Mouse (Mus musculus) embryonic fibroblast, embryonic 13.5 days (primary cell): Measurements from ENCODE around the gene Orm1. TPM values are rescaled to one million over a fixed set of nuclear protein-coding genes. Genes with fewer than 3 reads are reported as not detected.
"Not testable (repeated sequence)": the region's sequence is repeated elsewhere in the genome, so short reads cannot be mapped to it uniquely, and the experiment has no call there.

Experiments used
- H3K27ac ChIP-seq: 2 replicates; pipeline ENCODE4 v1.5.1; 2012; ENCODE audit warnings: low read length, control low read depth, inconsistent platforms; ENCODE audit not compliant: insufficient read depth
- H3K4me1 ChIP-seq: 2 replicates; pipeline ENCODE4 v1.6.1; 2011; ENCODE audit warnings: low read length; ENCODE audit not compliant: control insufficient read depth, insufficient read depth
- H3K4me3 ChIP-seq: 2 replicates; pipeline ENCODE4 v1.5.1; 2011; ENCODE audit warnings: mild to moderate bottlenecking, control low read depth, low read length; ENCODE audit not compliant: insufficient read depth
- CTCF ChIP-seq: IDR thresholded peaks from 2 replicates; pipeline ENCODE4 v1.5.1; 2011; ENCODE audit warnings: mild to moderate bottlenecking, control low read depth, low read length, moderate library complexity, borderline replicate concordance; ENCODE audit not compliant: insufficient read depth
- POLR2A ChIP-seq: IDR thresholded peaks from 2 replicates; pipeline ENCODE4 v1.6.1; 2011; ENCODE audit warnings: low read depth, mild to moderate bottlenecking, control low read depth, low read length, moderate library complexity
- polyA plus RNA-seq: library from polyadenylated mRNA; stranded (reverse); fragments of >200 nt; gene quantifications from 2 replicates; pipeline ENCODE4 v1.2.4, GENCODE M21; 2011; ENCODE audit warnings: low read depth; ENCODE audit not compliant: missing spikeins, insufficient read length

Orm1 gene
- polyA plus RNA-seq, 1 experiment = not detected

DNA sequence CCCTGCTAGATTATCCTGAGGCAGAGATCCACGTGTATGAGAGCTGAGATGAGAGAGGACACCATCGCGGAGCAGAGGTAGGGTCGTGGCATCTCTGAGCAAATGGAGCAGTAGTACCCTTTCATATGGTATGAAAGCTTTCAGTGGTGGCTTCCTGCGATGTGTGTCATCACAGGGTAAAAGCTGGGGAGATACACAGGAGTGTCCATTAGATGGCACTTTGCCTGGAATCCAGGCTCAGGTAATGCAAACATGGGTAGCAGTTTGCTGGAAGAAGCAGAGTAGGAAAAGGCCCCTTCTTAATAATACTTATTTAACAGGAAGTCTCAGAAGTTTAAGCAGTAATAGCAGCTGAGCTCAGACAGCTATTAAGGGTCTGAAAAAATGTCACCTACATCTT lies 30.3 kb upstream of the Orm1 start:
- peaks cover 11% of the 10 kb centered on the region for H3K4me1 ChIP-seq
- no peak overlapping the region for H3K27ac ChIP-seq
- H3K4me3 ChIP-seq = no peak overlapping the region
- TF ChIP-seq POLR2A (no peak), CTCF (no peak)

DNA sequence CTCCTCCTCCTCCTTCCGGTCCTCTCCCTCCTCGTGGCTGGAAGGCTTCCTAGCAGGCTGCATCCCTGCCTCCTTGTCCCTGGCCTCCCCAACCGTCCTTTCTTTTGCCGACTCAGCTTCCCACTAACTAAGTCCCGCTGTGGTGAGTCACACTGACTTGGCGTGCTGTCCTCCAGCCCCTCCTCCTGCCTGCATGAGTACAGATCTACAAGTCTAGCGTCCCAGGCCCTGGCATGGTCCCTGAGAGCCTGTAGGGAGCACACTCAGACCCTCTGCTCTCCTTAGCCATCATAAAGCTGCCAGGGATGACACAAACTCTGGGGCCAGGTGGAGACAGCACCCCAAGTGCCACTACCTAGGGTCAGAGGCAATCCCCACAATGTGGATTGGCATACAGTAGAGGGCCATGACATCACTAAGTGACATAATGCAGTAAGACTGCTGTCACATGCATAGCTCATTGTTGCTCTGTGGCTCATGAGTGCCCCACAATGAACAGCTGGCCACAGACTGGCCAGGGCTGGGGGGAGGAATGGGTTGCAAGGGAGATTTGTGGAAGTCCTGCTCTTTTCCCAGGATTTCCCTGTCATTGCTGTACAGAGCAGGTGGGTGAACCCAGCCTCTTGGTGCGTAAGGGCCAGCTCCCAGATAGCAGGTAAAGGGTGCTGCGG lies 28.1 kb upstream of the Orm1 start:
- Histone ChIP-seq H3K27ac (peak overlapping the region; percentile 22; the same call in 1 of the 2 replicates), H3K4me3 (no peak overlapping the region), H3K4me1 (peaks cover 6% of the 10 kb centered on the region)
- TF ChIP-seq POLR2A = no peak
- no peak for TF ChIP-seq CTCF

DNA sequence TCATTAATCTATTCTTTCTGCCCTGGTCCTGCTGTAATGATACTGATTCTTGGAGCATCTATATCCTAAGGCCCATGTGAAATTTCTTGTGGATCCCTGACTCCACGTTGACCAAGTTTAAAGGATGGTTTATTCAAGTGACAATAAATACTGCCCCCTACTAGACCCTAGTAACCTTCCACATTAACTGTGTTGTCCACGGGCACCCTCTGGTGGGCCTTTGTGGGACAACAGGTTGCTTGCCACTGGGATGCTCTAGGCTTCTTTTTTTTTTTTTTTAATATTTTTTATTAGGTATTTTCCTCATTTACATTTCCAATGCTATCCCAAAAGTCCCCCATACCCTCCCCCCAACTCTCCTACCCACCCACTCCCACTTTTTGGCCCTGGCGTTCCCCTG lies 24.8 kb upstream of the Orm1 start:
- not testable (repeated sequence) for H3K4me3 ChIP-seq
- peak; percentile 52; the same call in 1 of the 2 replicates for TF ChIP-seq CTCF
- peaks cover 10% of the 10 kb centered on the region for H3K4me1 ChIP-seq

DNA sequence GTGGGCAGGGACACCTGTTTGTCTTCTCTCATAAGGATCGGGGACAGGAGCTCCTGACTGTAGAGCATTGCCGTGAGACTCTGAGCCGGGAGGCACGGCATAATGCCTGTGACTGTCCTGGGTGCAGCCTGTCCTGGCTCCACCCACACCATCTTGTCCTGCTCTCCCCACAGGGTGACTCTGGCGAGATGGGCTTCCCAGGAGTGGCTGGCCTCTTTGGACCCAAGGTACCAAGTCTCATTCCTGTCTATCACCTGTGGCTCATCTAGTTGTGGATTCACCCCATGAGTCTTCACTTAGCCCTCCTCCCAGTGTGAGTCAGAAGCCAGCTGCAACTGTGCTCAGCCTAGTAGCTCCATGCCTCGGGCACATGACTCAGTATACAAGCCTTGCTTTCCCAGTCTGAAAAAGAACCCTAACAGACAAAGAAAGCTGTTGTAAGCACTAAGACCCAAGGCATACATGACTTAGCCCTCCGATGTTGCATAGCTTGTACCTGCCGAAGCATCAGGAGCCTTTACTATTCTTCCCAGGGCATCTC lies 21.0 kb upstream of the Orm1 start:
- H3K4me3 ChIP-seq = no peak overlapping the region
- peaks cover 4% of the 10 kb centered on the region; the same call in 1 of the 2 replicates for H3K4me1 ChIP-seq
- TF ChIP-seq CTCF = no peak
- no peak for TF ChIP-seq POLR2A

More for the DNA sequence above, 24.8 kb upstream of the Orm1 start:
- not testable (repeated sequence) for H3K27ac ChIP-seq

DNA sequence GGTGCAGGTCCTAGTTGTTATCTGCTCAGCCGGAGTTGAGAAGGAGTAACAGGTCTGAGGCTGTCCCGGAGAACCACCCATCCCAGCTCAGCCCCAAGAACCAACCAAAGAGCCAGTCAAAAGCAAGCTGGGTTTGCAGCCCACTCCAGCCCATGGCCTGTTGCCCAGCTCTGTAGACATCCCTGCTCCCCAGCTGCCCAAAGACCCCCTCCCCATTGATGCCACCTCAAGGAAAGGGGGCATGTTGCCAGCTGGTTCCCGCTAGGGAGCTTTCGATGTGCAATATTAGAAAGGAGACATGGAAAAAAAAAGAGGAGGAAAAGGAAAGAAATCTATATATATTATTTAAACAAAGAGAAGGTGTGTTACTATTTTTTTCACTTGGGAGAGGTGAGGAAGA lies 11.0 kb upstream of the Orm1 start:
- Histone ChIP-seq H3K4me1 (no peaks in the 10 kb centered on the region), H3K4me3 (no peak overlapping the region), H3K27ac (no peak overlapping the region)
- TF ChIP-seq CTCF (no peak), POLR2A (no peak)

More for the DNA sequence above, 21.0 kb upstream of the Orm1 start:
- no peak overlapping the region for H3K27ac ChIP-seq

DNA sequence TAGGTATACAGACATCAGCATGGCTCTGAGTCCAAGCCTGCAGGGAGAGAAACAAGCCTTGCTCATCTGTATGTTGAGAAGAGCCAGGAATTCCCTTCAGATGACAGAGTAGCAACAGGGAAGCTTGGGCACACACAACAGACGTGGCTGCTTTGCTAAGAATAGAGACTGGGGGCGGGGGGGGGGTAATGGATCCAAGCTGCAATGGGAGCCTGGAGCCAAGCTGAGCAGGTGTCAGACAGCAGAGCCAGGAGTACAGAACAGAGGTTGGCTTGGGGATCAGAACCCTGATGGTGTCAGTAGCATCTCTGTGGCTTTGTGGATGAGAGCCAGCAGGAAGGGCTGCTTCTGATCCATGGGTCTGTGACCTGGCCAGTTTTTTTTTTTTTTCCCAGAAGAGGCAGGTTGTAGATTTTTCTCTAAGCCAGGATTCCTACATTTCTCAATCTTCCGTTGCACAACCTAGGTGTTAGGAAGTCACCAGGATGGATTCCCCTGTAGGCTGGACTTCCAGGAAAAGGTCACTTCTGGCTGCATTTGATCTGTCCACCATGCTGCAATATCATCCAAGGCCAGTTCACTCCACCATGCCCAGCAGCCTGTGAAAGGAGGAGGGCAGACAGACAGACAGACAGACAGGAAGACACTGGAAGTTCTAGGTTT lies 5.8 kb upstream of the Orm1 start:
- no peak overlapping the region for H3K4me3 ChIP-seq
- no peaks in the 10 kb centered on the region for H3K4me1 ChIP-seq
- TF ChIP-seq CTCF = no peak
- no peak for TF ChIP-seq POLR2A
- no peak overlapping the region for H3K27ac ChIP-seq

DNA sequence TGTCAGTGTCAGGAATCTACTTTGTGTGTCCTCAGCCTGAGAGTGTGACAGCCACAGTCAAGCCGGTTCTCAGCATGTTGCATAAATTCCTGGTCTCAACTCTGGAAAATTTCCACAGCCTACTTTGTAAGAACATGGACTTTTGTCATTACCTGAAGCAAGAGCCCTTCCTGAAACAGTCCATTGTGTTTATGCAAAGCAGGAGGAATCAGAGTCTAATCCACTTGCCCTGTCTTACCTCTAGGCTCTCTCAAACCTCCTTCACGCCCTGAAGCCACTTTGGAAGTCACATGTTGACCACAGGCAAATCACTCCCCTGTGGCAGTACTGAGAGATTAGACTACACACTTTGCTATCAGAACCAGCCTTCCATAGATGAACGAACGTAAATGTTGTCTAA lies 1.9 kb upstream of the Orm1 start:
- Histone ChIP-seq H3K4me1 (peaks cover 4% of the 10 kb centered on the region), H3K4me3 (no peak overlapping the region)

DNA sequence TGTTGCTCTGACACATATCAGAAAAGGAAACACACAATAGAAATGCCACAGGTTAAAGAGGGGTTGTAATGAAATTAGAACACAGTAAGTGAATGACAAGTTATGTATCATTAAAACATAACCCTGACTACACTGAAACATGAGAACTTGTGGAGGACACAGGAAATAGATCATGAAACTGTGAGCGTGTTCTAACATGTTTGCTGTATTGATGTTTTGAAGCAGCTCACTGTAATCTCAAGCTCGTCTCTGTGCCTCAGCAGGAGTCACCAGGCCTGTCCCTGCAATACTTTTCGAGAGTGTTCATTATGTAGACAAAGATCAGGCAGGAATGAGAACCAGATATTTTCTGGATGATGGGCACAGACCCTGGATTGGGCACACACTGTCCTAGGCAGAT lies 752 bp upstream of the Orm1 start:
- H3K4me3 ChIP-seq = no peak overlapping the region
- TF ChIP-seq POLR2A = no peak
- no peak for TF ChIP-seq CTCF
- H3K4me1 ChIP-seq = peaks cover 4% of the 10 kb centered on the region
- H3K27ac ChIP-seq = no peak overlapping the region

More for the DNA sequence above, 1.9 kb upstream of the Orm1 start:
- no peak overlapping the region for H3K27ac ChIP-seq
- TF ChIP-seq CTCF = no peak
- no peak for TF ChIP-seq POLR2A

DNA sequence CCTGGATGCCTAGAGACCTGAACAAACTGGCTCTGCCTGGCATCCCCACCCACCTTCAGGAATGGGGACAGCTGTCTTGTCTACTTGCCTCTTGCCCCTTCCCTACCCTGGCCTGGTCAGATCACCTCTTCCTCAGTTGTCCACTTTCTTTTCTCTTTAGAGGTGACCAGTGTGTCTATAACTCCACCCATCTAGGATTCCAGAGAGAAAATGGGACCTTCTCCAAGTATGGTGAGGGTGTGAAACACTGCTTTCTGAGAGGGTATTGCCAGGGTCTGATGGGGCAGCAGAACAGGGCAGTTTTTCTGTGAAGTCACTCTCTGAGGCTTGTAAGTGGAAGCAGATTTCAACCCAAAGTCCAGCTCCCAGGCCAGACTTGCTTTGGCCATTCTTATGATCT lies 901 bp downstream of the Orm1 start:
- no peak overlapping the region for H3K27ac ChIP-seq
- no peak overlapping the region for H3K4me3 ChIP-seq
- TF ChIP-seq CTCF = no peak
- no peak for TF ChIP-seq POLR2A
- peaks cover 4% of the 10 kb centered on the region for H3K4me1 ChIP-seq

DNA sequence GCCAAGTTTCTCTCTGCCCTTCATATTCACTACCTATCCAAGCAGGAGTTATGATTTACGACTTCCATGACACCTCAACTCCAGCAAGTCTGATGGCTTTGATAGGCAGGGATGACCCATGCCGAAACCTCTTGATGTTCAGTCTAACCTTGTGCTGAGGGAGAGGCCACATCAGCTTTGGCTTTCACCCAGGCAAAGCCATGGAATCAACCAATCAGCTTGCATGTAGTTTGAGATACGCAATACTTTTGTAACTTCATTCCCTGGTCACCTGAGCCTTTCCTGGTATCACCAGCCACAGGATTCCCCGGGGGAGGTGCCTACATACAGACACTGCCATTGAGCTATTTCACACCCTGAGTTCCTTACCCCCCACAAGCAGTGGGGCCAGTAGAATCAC lies 2.3 kb downstream of the Orm1 start:
- TF ChIP-seq CTCF = no peak
- TF ChIP-seq POLR2A = no peak
- no peak overlapping the region for H3K27ac ChIP-seq
- peaks cover 4% of the 10 kb centered on the region for H3K4me1 ChIP-seq

DNA sequence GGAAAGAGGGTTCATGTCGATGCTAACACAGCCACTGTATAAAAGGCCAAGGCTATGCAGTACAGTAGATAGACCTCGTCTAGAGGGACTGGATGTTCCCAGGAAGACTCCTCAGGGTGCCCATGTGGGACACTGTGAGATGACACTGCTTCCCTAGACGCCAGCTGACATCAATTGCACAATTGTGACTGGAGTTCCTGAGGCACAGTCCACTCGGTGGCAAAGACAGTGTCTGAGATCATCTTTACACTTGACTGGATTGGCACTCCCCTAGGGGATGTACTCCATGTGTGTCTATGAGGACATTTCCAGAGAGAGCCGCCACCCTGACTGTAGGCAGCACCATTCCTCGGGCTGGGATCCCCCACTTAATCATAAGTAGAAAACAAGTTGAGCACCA lies 4.2 kb downstream of the Orm1 start:
- H3K27ac ChIP-seq = no peak overlapping the region
- H3K4me1 ChIP-seq = peaks cover 4% of the 10 kb centered on the region
- no peak overlapping the region for H3K4me3 ChIP-seq
- TF ChIP-seq POLR2A = no peak
- TF ChIP-seq CTCF = no peak

More for the DNA sequence above, 2.3 kb downstream of the Orm1 start:
- no peak overlapping the region for H3K4me3 ChIP-seq
